Mouse (Mus musculus) liver, adult 2 months (tissue): Measurements from ENCODE around the gene Chst13.

Source experiments
- CTCF ChIP-seq: fragments of 200-500 bp; IDR thresholded peaks from 2 replicates; pipeline ENCODE4 v1.5.1; 2011; ENCODE audit warnings: low read depth, low read length, control low read depth
- POLR2A ChIP-seq: fragments of 200-500 bp; IDR thresholded peaks from 2 replicates; pipeline ENCODE4 v1.6.1; 2011; ENCODE audit warnings: low read length, control low read depth; ENCODE audit not compliant: insufficient read depth; ENCODE audit errors: extremely low read depth

- no peak for TF ChIP-seq POLR2A
- TF ChIP-seq CTCF: no peak
These were observed 18.5 kb downstream of the Chst13 start for GRCm38 (mm10) chr6:90306315-90306975.
